Mouse (Mus musculus) E14TG2a.4 (cell line): ENCODE results near the gene Usp53.

ENCODE experiments used
- CTCF ChIP-seq: conservative IDR thresholded peaks from 2 replicates; pipeline ENCODE4 v1.5.1; 2014; ENCODE audit warnings: low read length
- POU5F1 ChIP-seq: IDR thresholded peaks from 2 replicates; pipeline ENCODE4 v1.6.1; 2014; ENCODE audit warnings: low read length, borderline replicate concordance

GRCm38 (mm10) chr3:122968391-122968790, 15.9 kb downstream of the Usp53 start:
- TF ChIP-seq CTCF (no peak), POU5F1 (no peak)
